Mouse (Mus musculus) stomach, embryonic 14.5 days (tissue): ENCODE measurements around the gene 4933405O20Rik. TPM values are rescaled to one million over a fixed set of nuclear protein-coding genes. Genes with fewer than 3 reads are reported as not detected.

ENCODE experiments used
- ATAC-seq: fragments of 200-750 bp; cut with Nextera tagmentation; 2 replicates; pipeline ENCODE4 v1.8.0; 2017; ENCODE audit warnings: low read depth, moderate TSS enrichment; ENCODE audit not compliant: insufficient number of reproducible peaks, insufficient read depth, low FRiP score
- H3K27ac ChIP-seq: fragments of 300-500 bp; sonication (generic); 2 replicates; pipeline ENCODE4 v1.5.1; 2014; ENCODE audit warnings: mild to moderate bottlenecking, low read length, moderate library complexity, mixed read lengths
- H3K27me3 ChIP-seq: fragments of 300-500 bp; sonication (generic); 2 replicates; pipeline ENCODE4 v1.6.1; 2014; ENCODE audit warnings: low read length, control low read depth, mixed read lengths; ENCODE audit not compliant: control insufficient read depth, insufficient read depth
- H3K36me3 ChIP-seq: fragments of 300-500 bp; sonication (generic); 2 replicates; pipeline ENCODE4 v1.6.1; 2014; ENCODE audit warnings: mild to moderate bottlenecking, control low read depth, low read length, moderate library complexity, mixed read lengths; ENCODE audit not compliant: control insufficient read depth, insufficient read depth
- H3K4me1 ChIP-seq: fragments of 300-500 bp; sonication (generic); 2 replicates; pipeline ENCODE4 v1.6.1; 2014; ENCODE audit warnings: low read length, control low read depth, mixed read lengths; ENCODE audit not compliant: control insufficient read depth, insufficient read depth
- H3K4me2 ChIP-seq: fragments of 300-500 bp; sonication (generic); replicated peaks from 2 replicates; pipeline ENCODE4 v1.6.1; 2014; ENCODE audit warnings: low read depth, low read length, control low read depth
- H3K4me3 ChIP-seq: fragments of 300-500 bp; sonication (generic); 2 replicates; pipeline ENCODE4 v1.5.1; 2014; ENCODE audit warnings: low read depth, low read length, control low read depth
- H3K9ac ChIP-seq: fragments of 300-500 bp; sonication (generic); replicated peaks from 2 replicates; pipeline ENCODE4 v1.6.1; 2014; ENCODE audit warnings: low read depth, mild to moderate bottlenecking, control low read depth, low read length, moderate library complexity, mixed read lengths
- H3K9me3 ChIP-seq: fragments of 300-500 bp; sonication (generic); 2 replicates; pipeline ENCODE4 v1.6.1; 2016; ENCODE audit warnings: low read depth, low read length, control low read depth; ENCODE audit not compliant: control insufficient read depth
- WGBS: fragments of 180-500 bp; shearing (Covaris S2); extraction: QIAGEN DNeasy Blood & Tissue Kit; methylation state at CpG from one replicate; pipeline ENCODE4 v1.1.7; 2014; 5-methylcytosine and 5-hydroxymethylcytosine counted together
- polyA plus RNA-seq: library from polyadenylated mRNA; unstranded; fragments of >200 nt; fragmentation: Nextera tagmentation; extraction: Ambion mirVana; gene quantifications from 2 replicates; pipeline ENCODE4 v1.2.1, GENCODE M21; 2014

The 4933405O20Rik gene
- not detected in 2 replicates for polyA plus RNA-seq

DNA sequence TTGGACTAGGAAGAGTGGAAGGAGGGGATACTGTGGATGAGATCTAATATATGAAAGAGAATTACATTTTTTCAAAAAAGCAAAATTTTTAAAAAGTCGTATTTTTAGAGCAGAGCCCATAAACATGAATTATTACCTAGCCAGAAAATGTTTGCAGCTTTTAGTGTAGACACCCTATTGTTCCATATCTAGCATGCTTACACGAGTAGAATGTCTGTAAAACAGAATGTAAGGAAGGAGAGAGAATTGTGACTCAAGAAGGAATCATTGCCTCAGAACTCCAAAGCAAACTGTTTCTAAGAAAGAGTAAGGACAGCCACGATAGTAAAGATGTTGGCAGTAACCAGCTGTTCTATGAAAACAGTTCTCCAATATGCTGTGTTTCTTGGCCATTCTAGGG is at the start of gene 4933405O20Rik:
TSS of gene 4933405O20Rik (plus strand) at position 301 of the 400 bp plus-strand sequence.
- no peak within 1 kb of the TSS for H3K4me2 ChIP-seq
- H3K9ac ChIP-seq, result no peak within 1 kb of the TSS
- H3K36me3 ChIP-seq, result no peaks in the 10 kb centered on the region
- H3K27me3 ChIP-seq, result no peaks in the 10 kb centered on the region
- no peaks in the 10 kb centered on the region for H3K4me1 ChIP-seq
- no peak for ATAC-seq
- no peak within 1 kb of the TSS for H3K27ac ChIP-seq
- H3K9me3 ChIP-seq, result no peaks in the 10 kb centered on the region
- H3K4me3 ChIP-seq, result no peak within 1 kb of the TSS
- 72% methylated on average over 3 of the region's 3 CpGs for WGBS

DNA sequence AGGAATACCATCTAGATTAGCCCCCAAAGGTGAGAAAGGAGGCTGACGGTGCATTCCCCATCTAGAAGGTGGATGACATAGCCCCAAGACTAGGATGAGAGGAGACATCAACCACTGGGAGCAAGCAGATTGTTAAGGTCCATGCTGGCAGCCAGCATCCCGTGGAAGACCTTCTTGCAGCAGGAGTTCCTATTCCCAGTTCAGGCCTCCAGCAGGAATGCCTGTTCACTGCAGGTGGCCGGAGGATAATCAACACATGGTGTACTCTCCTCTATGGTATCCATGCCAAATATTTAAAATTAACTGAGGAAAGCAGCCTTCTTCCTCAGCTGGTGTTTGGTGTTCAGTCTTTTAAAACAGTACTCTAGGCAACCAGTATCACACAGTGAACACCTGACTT is 49.4 kb upstream of the 4933405O20Rik start:
- no peak overlapping the region for H3K27ac ChIP-seq
- no peak for ATAC-seq
- WGBS, result 73% methylated on average over 3 of the region's 3 CpGs
- H3K4me1 ChIP-seq, result no peaks in the 10 kb centered on the region
- H3K27me3 ChIP-seq, result no peaks in the 10 kb centered on the region
- H3K36me3 ChIP-seq, result no peaks in the 10 kb centered on the region
- H3K4me2 ChIP-seq, result no peak overlapping the region
- H3K9me3 ChIP-seq, result no peaks in the 10 kb centered on the region
- no peak overlapping the region for H3K4me3 ChIP-seq
- no peak overlapping the region for H3K9ac ChIP-seq

DNA sequence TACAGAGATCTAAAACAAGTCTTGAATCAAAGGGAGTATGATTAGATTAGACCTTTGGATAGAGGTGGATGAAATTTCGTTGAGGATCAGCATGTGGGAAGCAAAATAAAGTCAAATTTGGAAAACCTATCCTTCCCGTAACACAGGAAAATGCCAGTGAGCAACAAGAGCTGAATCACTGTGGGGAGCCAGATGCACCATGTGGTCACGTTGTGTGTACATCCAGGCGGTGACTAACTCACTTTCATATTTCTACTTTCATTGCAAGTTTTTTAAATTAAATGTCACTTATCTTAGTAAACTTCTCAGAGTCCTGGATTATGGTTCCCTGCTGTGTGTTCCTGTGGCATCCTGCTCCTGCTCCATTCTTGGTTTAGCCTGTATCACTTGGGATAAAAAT is 47.6 kb upstream of the 4933405O20Rik start:
- Histone ChIP-seq H3K4me3 (no peak overlapping the region), H3K27me3 (no peaks in the 10 kb centered on the region), H3K9me3 (no peaks in the 10 kb centered on the region), H3K27ac (no peak overlapping the region), H3K36me3 (no peaks in the 10 kb centered on the region), H3K9ac (no peak overlapping the region), H3K4me2 (no peak overlapping the region), H3K4me1 (no peaks in the 10 kb centered on the region)
- ATAC-seq, result no peak
- 82% methylated on average over 4 of the region's 4 CpGs for WGBS

DNA sequence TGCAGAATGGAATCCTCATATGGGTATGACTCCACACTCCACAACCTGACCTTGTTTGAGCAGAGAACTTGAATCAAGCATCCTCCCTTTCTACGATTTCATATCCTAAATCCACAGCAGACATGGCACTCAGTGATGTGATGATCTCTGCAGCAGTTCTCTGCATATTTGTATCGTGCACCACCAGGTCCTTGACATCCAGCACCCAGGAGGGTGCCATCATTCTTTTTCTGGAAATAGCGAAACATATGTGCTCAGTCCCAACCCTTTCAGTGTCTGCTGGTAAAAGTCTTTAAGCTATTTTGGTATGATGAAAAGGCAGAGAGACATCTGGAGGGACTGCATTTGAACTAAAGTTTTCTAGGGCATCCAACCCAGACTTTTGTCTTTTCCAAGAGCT is 36.3 kb upstream of the 4933405O20Rik start:
- H3K4me1 ChIP-seq, result no peaks in the 10 kb centered on the region
- H3K4me3 ChIP-seq, result no peak overlapping the region
- ATAC-seq, result no peak
- H3K9ac ChIP-seq, result no peak overlapping the region
- H3K27me3 ChIP-seq, result no peaks in the 10 kb centered on the region
- WGBS, result 86% methylated on average over 3 of the region's 3 CpGs
- no peaks in the 10 kb centered on the region for H3K36me3 ChIP-seq
- no peaks in the 10 kb centered on the region for H3K9me3 ChIP-seq
- no peak overlapping the region for H3K4me2 ChIP-seq
- H3K27ac ChIP-seq, result no peak overlapping the region

DNA sequence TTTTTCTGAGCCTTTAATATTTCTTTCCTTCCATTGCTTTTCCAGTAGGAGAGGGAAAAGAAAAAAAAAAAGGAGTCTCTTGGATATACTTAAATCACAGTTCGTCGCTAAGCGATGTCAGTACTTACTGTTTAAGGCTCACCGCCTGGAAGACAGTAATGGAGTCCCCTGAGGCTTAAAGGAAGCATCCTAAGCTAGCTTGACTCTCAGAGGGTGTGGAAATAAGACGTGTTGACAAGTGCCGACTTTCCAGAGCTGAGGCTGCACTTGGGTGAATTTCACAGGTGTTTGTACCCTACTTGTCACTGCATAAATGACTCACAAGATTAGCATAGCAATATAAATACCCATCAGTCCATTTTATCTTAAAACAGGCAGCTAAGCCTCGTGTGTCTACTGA is 25.1 kb upstream of the 4933405O20Rik start:
- H3K9me3 ChIP-seq, result no peaks in the 10 kb centered on the region
- no peaks in the 10 kb centered on the region for H3K36me3 ChIP-seq
- 73% methylated on average over 7 of the region's 7 CpGs for WGBS
- no peak overlapping the region for H3K4me2 ChIP-seq
- H3K27me3 ChIP-seq, result no peaks in the 10 kb centered on the region
- H3K9ac ChIP-seq, result no peak overlapping the region
- no peak for ATAC-seq
- H3K27ac ChIP-seq, result no peak overlapping the region
- H3K4me3 ChIP-seq, result no peak overlapping the region
- no peaks in the 10 kb centered on the region for H3K4me1 ChIP-seq

DNA sequence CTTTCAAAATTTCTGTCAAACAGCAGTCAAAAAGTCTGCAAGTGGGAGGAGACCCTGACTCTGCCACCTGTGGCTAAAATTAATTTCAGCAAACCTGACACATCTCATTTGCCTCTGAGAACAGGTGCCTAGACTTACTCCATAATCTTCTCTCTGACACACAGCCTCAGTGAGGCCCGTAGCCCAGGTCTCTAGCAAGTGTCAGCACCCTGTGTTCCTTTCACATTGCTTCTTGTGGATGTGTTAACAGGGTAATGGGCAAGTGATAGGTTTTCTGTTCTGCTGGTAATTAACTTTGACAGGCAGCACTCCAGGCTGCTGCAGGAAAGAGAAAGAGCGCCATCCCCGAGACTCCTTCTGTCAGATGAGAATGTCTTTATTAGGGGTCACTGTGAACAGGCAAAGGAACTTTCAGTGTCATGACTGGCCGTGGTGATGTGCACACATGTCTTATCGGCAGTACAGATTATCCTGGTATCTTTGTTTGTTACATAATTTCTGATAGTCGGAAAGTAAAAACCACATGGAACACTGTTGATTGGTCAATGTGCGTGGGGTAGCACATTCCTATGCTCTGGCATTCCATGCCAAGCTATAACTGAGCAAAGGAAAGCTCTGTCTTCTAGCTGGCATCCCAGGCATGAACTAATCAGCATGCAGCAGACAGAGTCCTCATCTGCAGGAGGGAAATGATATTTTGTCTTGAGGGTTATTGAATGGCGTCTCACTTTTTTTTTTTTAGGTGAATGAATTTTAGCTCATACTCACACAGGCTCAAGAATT is 10.2 kb upstream of the 4933405O20Rik start:
- no peaks in the 10 kb centered on the region for H3K27me3 ChIP-seq
- no peaks in the 10 kb centered on the region for H3K36me3 ChIP-seq
- no peaks in the 10 kb centered on the region for H3K4me1 ChIP-seq
- no peaks in the 10 kb centered on the region for H3K9me3 ChIP-seq
- no peak overlapping the region for H3K4me2 ChIP-seq
- no peak overlapping the region for H3K9ac ChIP-seq
- 79% methylated on average over 8 of the region's 8 CpGs for WGBS
- H3K4me3 ChIP-seq, result no peak overlapping the region
- no peak for ATAC-seq
- H3K27ac ChIP-seq, result no peak overlapping the region

DNA sequence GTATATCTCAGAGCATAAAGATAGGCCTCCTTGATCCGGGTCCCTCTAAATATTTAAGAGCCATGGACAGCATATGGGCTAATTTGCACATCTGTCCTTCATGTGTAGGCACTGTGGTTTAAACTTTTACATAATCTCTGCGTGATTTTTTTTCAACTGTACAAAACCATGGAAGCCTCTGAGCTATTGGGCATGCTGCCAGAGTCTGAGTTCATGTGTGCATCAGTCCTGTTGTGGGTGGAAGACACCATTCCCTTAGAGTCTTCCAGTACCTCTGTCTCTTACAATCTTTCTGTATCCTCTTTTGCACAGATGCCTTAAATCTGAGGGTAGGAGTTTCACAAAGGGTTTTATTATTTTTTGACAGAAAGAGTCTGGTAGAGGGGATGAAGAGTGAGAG is 15.1 kb downstream of the 4933405O20Rik start:
- Histone ChIP-seq H3K36me3 (no peaks in the 10 kb centered on the region), H3K27me3 (no peaks in the 10 kb centered on the region), H3K27ac (no peak overlapping the region), H3K4me2 (no peak overlapping the region), H3K9ac (no peak overlapping the region), H3K9me3 (no peaks in the 10 kb centered on the region), H3K4me3 (no peak overlapping the region), H3K4me1 (no peaks in the 10 kb centered on the region)
- ATAC-seq, result no peak
- 64% methylated on average over 2 of the region's 2 CpGs for WGBS

DNA sequence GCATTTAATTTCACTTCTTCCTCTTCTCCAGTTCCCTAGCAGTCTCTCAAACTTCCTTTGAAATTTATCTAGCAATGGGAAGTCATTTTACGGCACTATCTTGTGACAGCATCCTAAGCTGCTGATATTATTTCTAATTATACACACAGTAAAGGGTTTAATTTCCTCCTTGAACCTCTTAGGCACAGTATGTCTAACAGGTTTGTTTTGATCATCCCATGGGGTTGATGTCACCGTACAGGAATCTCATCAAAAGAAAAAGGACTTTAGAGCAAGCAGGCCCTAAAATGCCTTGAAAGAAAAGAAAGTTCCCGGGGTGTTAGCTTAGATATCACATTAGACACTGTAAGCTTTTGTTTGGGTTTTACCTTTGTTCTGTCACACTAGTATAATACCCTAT is 30.2 kb downstream of the 4933405O20Rik start:
- Histone ChIP-seq H3K27ac (no peak overlapping the region), H3K4me2 (no peak overlapping the region), H3K36me3 (no peaks in the 10 kb centered on the region), H3K9ac (no peak overlapping the region), H3K4me1 (no peaks in the 10 kb centered on the region), H3K4me3 (no peak overlapping the region), H3K9me3 (no peaks in the 10 kb centered on the region), H3K27me3 (no peaks in the 10 kb centered on the region)
- ATAC-seq, result no peak
- WGBS, result 60% methylated on average over 3 of the region's 3 CpGs

DNA sequence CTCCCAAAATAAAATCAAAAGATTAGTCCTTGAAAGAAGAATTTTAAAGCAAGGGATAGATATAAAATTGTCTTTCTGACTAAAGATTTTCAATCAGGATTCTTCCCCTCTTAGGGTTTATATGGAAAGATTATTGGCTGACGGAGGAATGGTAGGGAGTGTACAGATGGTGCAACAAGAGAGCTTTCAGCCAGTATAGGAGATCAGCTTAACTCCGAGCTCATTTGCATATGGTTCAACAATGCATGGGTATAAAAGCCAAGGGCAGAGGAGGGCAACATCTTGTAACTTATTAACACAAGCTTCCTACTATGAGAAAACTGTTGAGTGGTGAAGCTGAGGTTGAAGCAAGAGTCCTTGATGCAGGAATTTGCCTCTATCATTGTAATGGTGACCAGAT is 34.2 kb downstream of the 4933405O20Rik start:
- ATAC-seq, result no peak
- H3K9me3 ChIP-seq, result no peaks in the 10 kb centered on the region
- H3K9ac ChIP-seq, result no peak overlapping the region
- no peak overlapping the region for H3K4me3 ChIP-seq
- no peaks in the 10 kb centered on the region for H3K36me3 ChIP-seq
- no peaks in the 10 kb centered on the region for H3K4me1 ChIP-seq
- WGBS, result 79% methylated on average over 2 of the region's 2 CpGs
- no peaks in the 10 kb centered on the region for H3K27me3 ChIP-seq
- H3K27ac ChIP-seq, result no peak overlapping the region
- H3K4me2 ChIP-seq, result no peak overlapping the region
